Mouse (Mus musculus): Measurements from ENCODE around the gene Rufy3. TPM values are rescaled to one million over a fixed set of nuclear protein-coding genes. Genes with fewer than 3 reads are reported as not detected.
A peak's percentile ranks its signal among the peaks of the same experiment; 100 is the strongest.

Rufy3 gene
- polyA plus RNA-seq, 1 experiment from 2014 or later, result 28.1 TPM

- H3K4me1 ChIP-seq, result no peaks in the 10 kb centered on the region
- H3K27ac ChIP-seq (replicated peaks), result no peak overlapping the region
- peaks cover 93% of the 10 kb centered on the region for H3K36me3 ChIP-seq (replicated peaks)
- no peaks in the 10 kb centered on the region for H3K27me3 ChIP-seq (replicated peaks; ENCODE audit: low read depth, poor library complexity, severe bottlenecking)
- no peak for DNase-seq (ENCODE audit: low spot score)
- no peaks in the 10 kb centered on the region for H3K9me3 ChIP-seq
- WGBS, result 78% methylated on average over 5 of the region's 5 CpGs
- no peak overlapping the region for H3K4me3 ChIP-seq
Measured at GRCm38 (mm10) chr5:88645405-88645804, 80.6 kb downstream of the Rufy3 start.

DNA sequence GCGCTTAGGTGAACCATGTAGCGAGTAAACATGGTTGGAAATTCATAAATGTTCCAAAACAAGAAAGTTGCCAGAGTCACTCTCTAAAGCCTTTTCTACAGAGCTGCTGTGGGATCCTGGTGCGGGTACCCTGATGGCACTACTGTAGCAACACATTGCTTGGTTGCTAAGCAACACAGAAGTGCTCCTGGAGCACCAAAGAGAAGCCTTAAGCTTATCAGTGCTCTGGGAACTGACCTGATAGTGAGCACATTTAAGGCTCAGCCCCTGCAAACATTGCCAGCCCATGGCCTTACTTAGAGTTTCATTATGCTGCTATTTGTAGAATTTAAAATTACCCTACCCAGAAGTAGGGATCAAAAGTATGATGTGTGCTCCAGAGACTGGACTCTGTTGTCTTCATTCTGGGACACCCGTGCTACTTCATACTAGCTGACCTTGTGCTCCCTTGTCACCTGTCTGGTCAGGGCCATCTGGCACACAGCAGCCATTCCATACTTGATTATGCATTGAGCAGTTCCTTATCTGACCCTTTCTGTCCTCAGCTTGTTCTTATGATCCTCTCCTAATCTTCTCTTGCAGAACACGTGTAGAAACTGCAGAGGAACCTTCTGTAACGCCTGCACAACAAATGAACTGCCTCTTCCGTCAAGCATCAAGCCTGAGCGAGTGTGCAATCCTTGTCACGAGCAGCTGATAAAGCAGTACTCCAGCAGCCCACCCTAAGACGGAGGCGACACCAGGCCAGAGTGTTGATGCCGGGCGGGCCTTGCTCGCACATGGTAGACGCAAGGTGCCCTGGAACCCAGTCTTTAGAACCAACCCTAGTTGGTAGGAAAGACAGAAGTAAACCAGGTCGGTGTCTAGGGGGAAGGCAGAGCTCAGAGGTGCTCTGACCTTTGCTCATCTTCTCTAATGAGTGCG lies 84.7 kb downstream of the Rufy3 start:
- H3K36me3 ChIP-seq (replicated peaks), result peaks cover 93% of the 10 kb centered on the region
- WGBS, result 92% methylated on average over 17 of the region's 17 CpGs
- no peak for DNase-seq (ENCODE audit: low spot score)
- no peaks in the 10 kb centered on the region for H3K4me1 ChIP-seq
- H3K9me3 ChIP-seq, result no peaks in the 10 kb centered on the region
- H3K27me3 ChIP-seq (replicated peaks; ENCODE audit: low read depth, poor library complexity, severe bottlenecking), result no peaks in the 10 kb centered on the region
- no peak overlapping the region for H3K4me3 ChIP-seq
- no peak overlapping the region for H3K27ac ChIP-seq (replicated peaks)

- 89% methylated on average over 5 of the region's 5 CpGs for WGBS
- Histone ChIP-seq H3K27me3 (replicated peaks; ENCODE audit: low read depth, poor library complexity, severe bottlenecking) (no peaks in the 10 kb centered on the region), H3K9me3 (no peaks in the 10 kb centered on the region), H3K36me3 (replicated peaks) (peaks cover 92% of the 10 kb centered on the region), H3K27ac (replicated peaks) (no peak overlapping the region), H3K4me3 (no peak overlapping the region), H3K4me1 (no peaks in the 10 kb centered on the region)
- no peak for DNase-seq (ENCODE audit: low spot score)
Measured at GRCm38 (mm10) chr5:88652589-88652988, 87.7 kb downstream of the Rufy3 start.

DNA sequence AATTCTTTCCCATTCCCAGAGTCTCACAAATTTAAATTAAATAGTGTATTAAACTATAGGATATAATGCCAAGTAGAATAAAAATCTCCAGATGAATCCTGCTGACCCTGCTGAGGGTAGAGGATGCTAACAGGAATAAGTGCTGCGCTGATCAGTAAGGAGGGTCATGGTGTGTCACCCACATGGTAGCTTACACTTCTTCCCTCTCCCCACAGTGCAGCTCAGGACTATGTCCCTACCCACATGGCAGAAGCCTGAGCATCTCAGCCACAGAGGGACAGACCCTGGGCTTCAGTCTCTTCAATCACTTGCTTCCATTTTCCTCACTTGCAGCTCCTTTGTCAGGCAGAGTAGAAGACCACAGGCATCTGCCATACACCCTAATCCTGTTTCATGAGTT lies 93.0 kb downstream of the Rufy3 start:
- Histone ChIP-seq H3K4me3 (no peak overlapping the region), H3K9me3 (no peaks in the 10 kb centered on the region), H3K4me1 (no peaks in the 10 kb centered on the region), H3K36me3 (replicated peaks) (peaks cover 93% of the 10 kb centered on the region), H3K27me3 (replicated peaks; ENCODE audit: low read depth, poor library complexity, severe bottlenecking) (no peaks in the 10 kb centered on the region), H3K27ac (replicated peaks) (no peak overlapping the region)
- DNase-seq (ENCODE audit: low spot score), result no peak
- 95% methylated on average over 1 of the region's 1 CpGs for WGBS

DNA sequence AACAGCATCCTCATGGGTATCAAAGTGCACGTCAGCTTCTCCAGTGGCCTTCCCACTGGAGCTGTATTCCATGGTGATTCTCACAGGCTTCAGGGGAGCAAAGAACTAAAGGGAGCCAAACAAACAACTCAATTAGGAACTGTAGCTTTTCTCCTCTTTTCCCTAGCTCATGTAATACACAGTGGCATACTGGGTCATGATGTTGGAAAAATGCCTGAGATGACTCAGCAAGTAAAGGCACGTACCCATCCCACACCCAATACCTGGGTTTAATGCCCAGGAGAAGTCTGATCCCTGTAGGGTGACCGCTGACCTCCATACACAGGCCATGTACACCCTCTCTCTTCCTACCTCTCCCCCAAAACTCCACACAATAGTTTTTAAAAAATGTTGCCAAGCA lies 98.3 kb downstream of the Rufy3 start:
- Histone ChIP-seq H3K4me3 (no peak overlapping the region), H3K27me3 (replicated peaks; ENCODE audit: low read depth, poor library complexity, severe bottlenecking) (no peaks in the 10 kb centered on the region), H3K4me1 (no peaks in the 10 kb centered on the region), H3K36me3 (replicated peaks) (peaks cover 100% of the 10 kb centered on the region), H3K27ac (replicated peaks) (no peak overlapping the region), H3K9me3 (no peaks in the 10 kb centered on the region)
- WGBS, result 95% methylated on average over 3 of the region's 3 CpGs
- no peak for DNase-seq (ENCODE audit: low spot score)

DNA sequence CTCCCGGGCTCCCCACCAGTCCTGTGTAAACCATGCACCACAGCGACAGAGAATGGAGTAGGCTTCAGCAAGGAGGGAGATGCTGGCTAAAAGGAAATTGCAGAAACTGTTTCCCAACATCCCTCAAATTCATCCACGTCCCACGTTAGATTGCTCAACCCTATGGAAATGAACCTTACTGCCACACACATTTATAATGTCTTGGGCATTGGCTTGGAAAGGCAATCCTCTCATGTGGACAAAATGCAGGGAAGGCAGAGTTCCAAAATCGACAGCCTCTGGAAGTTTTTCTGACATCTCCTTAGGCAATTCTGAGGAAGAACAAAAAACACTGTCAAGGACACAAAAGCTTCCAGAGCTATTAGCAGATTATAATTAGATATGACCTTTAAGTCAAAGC lies 99.0 kb downstream of the Rufy3 start:
- no peak for DNase-seq (ENCODE audit: low spot score)
- Histone ChIP-seq H3K4me1 (no peaks in the 10 kb centered on the region), H3K27ac (replicated peaks) (no peak overlapping the region), H3K27me3 (replicated peaks; ENCODE audit: low read depth, poor library complexity, severe bottlenecking) (no peaks in the 10 kb centered on the region), H3K36me3 (replicated peaks) (peaks cover 100% of the 10 kb centered on the region), H3K9me3 (no peaks in the 10 kb centered on the region), H3K4me3 (no peak overlapping the region)
- WGBS, result 89% methylated on average over 5 of the region's 5 CpGs

DNA sequence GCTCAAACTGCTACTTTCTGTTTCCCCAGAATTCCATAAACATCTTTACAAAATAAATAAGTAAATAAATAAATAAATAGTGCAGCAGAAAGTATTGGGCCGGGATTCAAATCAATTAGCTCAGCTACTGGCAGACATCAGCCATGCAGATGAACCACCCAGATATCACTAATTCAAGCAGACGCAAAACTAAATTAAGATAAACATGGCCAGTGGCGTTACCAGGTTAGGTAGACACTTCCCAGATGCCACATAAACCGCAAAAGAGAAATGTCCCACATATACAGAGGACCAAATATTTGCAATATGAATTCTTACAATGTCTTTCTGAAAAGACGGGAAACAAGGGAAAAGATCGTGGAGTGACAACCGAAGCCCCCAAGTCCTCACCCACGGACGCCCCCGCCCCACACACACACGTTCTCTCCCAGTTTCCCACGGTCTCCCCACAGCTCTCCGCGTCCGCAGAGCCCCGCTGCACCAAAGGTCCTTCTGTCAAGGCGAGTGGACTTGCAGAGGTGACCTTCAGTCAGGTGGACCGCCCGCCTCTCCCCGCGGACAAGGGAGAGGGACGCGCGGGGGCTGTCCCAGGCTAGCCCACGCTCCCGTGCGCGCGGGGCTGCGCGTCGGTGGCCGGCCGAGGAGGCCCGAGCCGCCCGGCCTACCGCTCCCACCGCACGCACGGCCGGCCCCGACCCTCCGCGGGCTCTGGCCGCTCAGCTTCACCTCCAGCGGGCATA lies 110.0 kb downstream of the Rufy3 start:
- no peak for DNase-seq (ENCODE audit: low spot score)

GRCm38 (mm10) chr5:88675443-88676387 lies 110.9 kb downstream of the Rufy3 start, which contains the start of gene Grsf1:
Grsf1 (minus strand) TSS chr5:88676171.
- Histone ChIP-seq H3K4me1 (peaks cover 22% of the 10 kb centered on the region), H3K36me3 (replicated peaks) (peaks cover 29% of the 10 kb centered on the region), H3K27me3 (replicated peaks; ENCODE audit: low read depth, poor library complexity, severe bottlenecking) (no peaks in the 10 kb centered on the region), H3K27ac (replicated peaks) (peak within 1 kb of the TSS; percentile 99), H3K4me3 (peak within 1 kb of the TSS; percentile 97), H3K9me3 (no peaks in the 10 kb centered on the region)
- WGBS, result under 1% methylated on average over 127 of the region's 127 CpGs
- peak; percentile 95 for DNase-seq (ENCODE audit: low spot score)

More for the DNA sequence above, 110.0 kb downstream of the Rufy3 start:
- H3K27me3 ChIP-seq (replicated peaks; ENCODE audit: low read depth, poor library complexity, severe bottlenecking), result no peaks in the 10 kb centered on the region
- peaks cover 38% of the 10 kb centered on the region for H3K36me3 ChIP-seq (replicated peaks)
- H3K4me3 ChIP-seq, result peak overlapping the region; percentile 97
- H3K9me3 ChIP-seq, result no peaks in the 10 kb centered on the region
- WGBS, result 2% methylated on average over 47 of the region's 47 CpGs
- peak overlapping the region; percentile 99 for H3K27ac ChIP-seq (replicated peaks)
- H3K4me1 ChIP-seq, result peaks cover 22% of the 10 kb centered on the region

GRCm38 (mm10) chr5:88678929-88679328 lies 114.1 kb downstream of the Rufy3 start:
- no peak for DNase-seq (ENCODE audit: low spot score)
- Histone ChIP-seq H3K4me3 (no peak overlapping the region), H3K36me3 (replicated peaks) (no peaks in the 10 kb centered on the region)

GRCm38 (mm10) chr5:88679341-88679740 lies 114.5 kb downstream of the Rufy3 start:
- DNase-seq (ENCODE audit: low spot score), result no peak
- no peaks in the 10 kb centered on the region for H3K36me3 ChIP-seq (replicated peaks)
- no peak overlapping the region for H3K27ac ChIP-seq (replicated peaks)
- no peaks in the 10 kb centered on the region for H3K9me3 ChIP-seq
- H3K4me3 ChIP-seq, result no peak overlapping the region
- peaks cover 14% of the 10 kb centered on the region for H3K4me1 ChIP-seq
- 22% methylated on average over 6 of the region's 6 CpGs for WGBS
- H3K27me3 ChIP-seq (replicated peaks; ENCODE audit: low read depth, poor library complexity, severe bottlenecking), result no peaks in the 10 kb centered on the region

More at GRCm38 (mm10) chr5:88678929-88679328, 114.1 kb downstream of the Rufy3 start:
- Histone ChIP-seq H3K9me3 (no peaks in the 10 kb centered on the region), H3K27me3 (replicated peaks; ENCODE audit: low read depth, poor library complexity, severe bottlenecking) (no peaks in the 10 kb centered on the region), H3K4me1 (peaks cover 18% of the 10 kb centered on the region), H3K27ac (replicated peaks) (no peak overlapping the region)
- 68% methylated on average over 7 of the region's 7 CpGs for WGBS

- H3K27ac ChIP-seq (replicated peaks), result no peak overlapping the region
- WGBS, result 89% methylated on average over 6 of the region's 6 CpGs
- H3K9me3 ChIP-seq, result no peaks in the 10 kb centered on the region
- no peak overlapping the region for H3K4me3 ChIP-seq
- no peaks in the 10 kb centered on the region for H3K36me3 ChIP-seq (replicated peaks)
- DNase-seq (ENCODE audit: low spot score), result no peak
- H3K27me3 ChIP-seq (replicated peaks; ENCODE audit: low read depth, poor library complexity, severe bottlenecking), result no peaks in the 10 kb centered on the region; the same call in 1 of the 2 replicates
- peaks cover 9% of the 10 kb centered on the region; the same call in 1 of the 2 replicates for H3K4me1 ChIP-seq
Measured at GRCm38 (mm10) chr5:88680567-88680966, 115.7 kb downstream of the Rufy3 start.

GRCm38 (mm10) chr5:88683706-88684105 lies 118.9 kb downstream of the Rufy3 start:
- no peaks in the 10 kb centered on the region for H3K36me3 ChIP-seq (replicated peaks)
- DNase-seq (ENCODE audit: low spot score), result no peak
- no peak overlapping the region for H3K27ac ChIP-seq (replicated peaks)
- no peak overlapping the region for H3K4me3 ChIP-seq
- H3K9me3 ChIP-seq, result no peaks in the 10 kb centered on the region
- H3K4me1 ChIP-seq, result peaks cover 9% of the 10 kb centered on the region; the same call in 1 of the 2 replicates
- H3K27me3 ChIP-seq (replicated peaks; ENCODE audit: low read depth, poor library complexity, severe bottlenecking), result no peaks in the 10 kb centered on the region; the same call in 1 of the 2 replicates
- 91% methylated on average over 9 of the region's 9 CpGs for WGBS
